Mouse (Mus musculus) CH12.LX (cell line): ENCODE results near the gene Coq4. TPM values are rescaled to one million over a fixed set of nuclear protein-coding genes. Genes with fewer than 3 reads are reported as not detected.

Experiments
- DNase-seq: peaks from one replicate; pipeline ENCODE4 v3.0.0-alpha.2; 2013; ENCODE audit errors: extremely low read depth
- H3K27ac ChIP-seq: 2 replicates; pipeline ENCODE4 v1.5.1; 2012; ENCODE audit warnings: low read depth, mild to moderate bottlenecking, control low read depth, moderate library complexity; ENCODE audit not compliant: insufficient read depth
- H3K27me3 ChIP-seq: replicated peaks from 2 replicates; pipeline ENCODE3; 2012; ENCODE audit warnings: inconsistent platforms
- H3K36me3 ChIP-seq, 2 experiments: replicated peaks in 1 of 2; 2 replicates each; pipeline versions ENCODE3 to v1.6.1; 2012; ENCODE audit warnings: inconsistent platforms in 1 of 2, low read length in 1 of 2, mild to moderate bottlenecking in 1 of 2, mixed read lengths in 1 of 2, moderate library complexity in 1 of 2; ENCODE audit not compliant: control insufficient read depth in 1 of 2, insufficient read depth in 1 of 2
- H3K4me1 ChIP-seq, 2 experiments: 2 replicates each; pipeline ENCODE4 v1.6.1; 2012; ENCODE audit warnings: inconsistent platforms in 1 of 2, moderate library complexity in 1 of 2; ENCODE audit not compliant: insufficient read depth in 2 of 2, control insufficient read depth in 1 of 2
- H3K4me2 ChIP-seq: 2 replicates; pipeline ENCODE4 v1.6.1; 2012; ENCODE audit warnings: low read depth, mild to moderate bottlenecking, control low read depth; ENCODE audit not compliant: poor library complexity, insufficient read depth, severe bottlenecking
- H3K4me3 ChIP-seq, 3 experiments: fragments of 150-350 bp in 1 of 3; sonication (generic) in 1 of 3; replicated peaks in 1 of 3; 2 replicates each; pipeline versions ENCODE3 to v1.5.1; 2011 to 2012; ENCODE audit warnings: low read depth in 2 of 3, low read length in 2 of 3, mild to moderate bottlenecking in 2 of 3, moderate library complexity in 2 of 3, control low read depth in 1 of 3, improper control_type of control experiment in 1 of 3, inconsistent platforms in 1 of 3, mixed read lengths in 1 of 3; ENCODE audit not compliant: poor library complexity in 1 of 3
- H3K79me2 ChIP-seq: replicated peaks from 2 replicates; pipeline ENCODE4 v1.6.1; 2012; ENCODE audit warnings: mild to moderate bottlenecking, moderate library complexity; ENCODE audit not compliant: control insufficient read depth, poor library complexity, insufficient read depth, severe bottlenecking; ENCODE audit errors: extremely low read depth
- H3K9ac ChIP-seq: 2 replicates; pipeline ENCODE4 v1.6.1; 2012; ENCODE audit warnings: low read depth, mild to moderate bottlenecking, control low read depth, moderate library complexity; ENCODE audit not compliant: insufficient read depth
- H3K9me3 ChIP-seq: replicated peaks from 2 replicates; pipeline ENCODE3; 2012; ENCODE audit warnings: low read length, inconsistent platforms, mixed read lengths
- E2F4 ChIP-seq: IDR thresholded peaks from 2 replicates; pipeline ENCODE4 v1.6.1; 2011; ENCODE audit warnings: low read depth, low read length, improper control_type of control experiment; ENCODE audit not compliant: insufficient replicate concordance
- ELF1 ChIP-seq: IDR thresholded peaks from 2 replicates; pipeline ENCODE4 v1.6.1; 2014; ENCODE audit warnings: low read depth, mild to moderate bottlenecking, inconsistent platforms, low read length, improper control_type of control experiment
- ETS1 ChIP-seq: conservative IDR thresholded peaks from 2 replicates; pipeline ENCODE4 v1.6.1; 2012; ENCODE audit warnings: low read depth, mild to moderate bottlenecking, inconsistent platforms, low read length, improper control_type of control experiment, moderate library complexity
- GABPA ChIP-seq: IDR thresholded peaks from 2 replicates; pipeline ENCODE4 v1.6.1; 2012; ENCODE audit warnings: low read depth, low read length, improper control_type of control experiment, inconsistent platforms; ENCODE audit not compliant: insufficient replicate concordance
- HCFC1 ChIP-seq: IDR thresholded peaks from 2 replicates; pipeline ENCODE4 v1.6.1; 2012; ENCODE audit warnings: low read depth, mild to moderate bottlenecking, inconsistent platforms, low read length, improper control_type of control experiment
- IRF4 ChIP-seq: IDR thresholded peaks from 2 replicates; pipeline ENCODE4 v1.6.1; 2014; ENCODE audit warnings: low read depth, mild to moderate bottlenecking, inconsistent platforms, low read length, improper control_type of control experiment
- JUN ChIP-seq: IDR thresholded peaks from 2 replicates; pipeline ENCODE4 v1.6.1; 2011; ENCODE audit warnings: low read depth, mild to moderate bottlenecking, low read length, improper control_type of control experiment, moderate library complexity; ENCODE audit not compliant: insufficient read depth
- KAT2A ChIP-seq: IDR thresholded peaks from 2 replicates; pipeline ENCODE4 v1.6.1; 2012; ENCODE audit warnings: low read length, improper control_type of control experiment, inconsistent platforms; ENCODE audit not compliant: insufficient replicate concordance
- MAFK ChIP-seq: IDR thresholded peaks from 2 replicates; pipeline ENCODE4 v1.6.1; 2011; ENCODE audit warnings: low read length, improper control_type of control experiment; ENCODE audit not compliant: insufficient replicate concordance
- MAX ChIP-seq: IDR thresholded peaks from 2 replicates; pipeline ENCODE4 v1.6.1; 2011; ENCODE audit warnings: low read length, improper control_type of control experiment
- MAZ ChIP-seq: IDR thresholded peaks from 2 replicates; pipeline ENCODE4 v1.6.1; 2012; ENCODE audit warnings: low read depth, mild to moderate bottlenecking, inconsistent platforms, low read length, improper control_type of control experiment, moderate library complexity
- MEF2A ChIP-seq: IDR thresholded peaks from 2 replicates; pipeline ENCODE4 v1.6.1; 2014; ENCODE audit warnings: low read depth, mild to moderate bottlenecking, inconsistent platforms, low read length, improper control_type of control experiment, borderline replicate concordance
- NELFE ChIP-seq: IDR thresholded peaks from 2 replicates; pipeline ENCODE4 v1.6.1; 2011; ENCODE audit warnings: low read depth, low read length, improper control_type of control experiment
- NRF1 ChIP-seq: IDR thresholded peaks from 2 replicates; pipeline ENCODE4 v1.6.1; 2014; ENCODE audit warnings: low read depth, mild to moderate bottlenecking, inconsistent platforms, low read length, improper control_type of control experiment, moderate library complexity
- POLR2A ChIP-seq: IDR thresholded peaks from 2 replicates; pipeline ENCODE4 v1.6.1; 2011; ENCODE audit warnings: low read depth, mild to moderate bottlenecking, improper control_type of control experiment, low read length
- POLR2AphosphoS2 ChIP-seq: IDR thresholded peaks from 2 replicates; pipeline ENCODE4 v1.6.1; 2011; ENCODE audit warnings: low read depth, low read length, improper control_type of control experiment
- RAD21 ChIP-seq: IDR thresholded peaks from 2 replicates; pipeline ENCODE4 v1.6.1; 2011; ENCODE audit warnings: low read depth, mild to moderate bottlenecking, low read length, improper control_type of control experiment, moderate library complexity
- RCOR1 ChIP-seq: conservative IDR thresholded peaks from 2 replicates; pipeline ENCODE4 v1.6.1; 2012; ENCODE audit warnings: low read depth, mild to moderate bottlenecking, inconsistent platforms, low read length, improper control_type of control experiment
- SIN3A ChIP-seq: IDR thresholded peaks from 2 replicates; pipeline ENCODE4 v1.6.1; 2012; ENCODE audit warnings: low read length, improper control_type of control experiment, inconsistent platforms
- SMC3 ChIP-seq: IDR thresholded peaks from 2 replicates; pipeline ENCODE4 v1.6.1; 2011; ENCODE audit warnings: low read depth, low read length, improper control_type of control experiment
- TBP ChIP-seq: conservative IDR thresholded peaks from 2 replicates; pipeline ENCODE4 v1.6.1; 2011; ENCODE audit warnings: low read depth, low read length, improper control_type of control experiment
- TCF12 ChIP-seq: IDR thresholded peaks from 2 replicates; pipeline ENCODE4 v1.6.1; 2014; ENCODE audit warnings: low read depth, mild to moderate bottlenecking, inconsistent platforms, low read length, improper control_type of control experiment
- UBTF ChIP-seq: IDR thresholded peaks from 2 replicates; pipeline ENCODE4 v1.6.1; 2012; ENCODE audit warnings: low read depth, mild to moderate bottlenecking, inconsistent platforms, low read length, improper control_type of control experiment, moderate library complexity
- USF1 ChIP-seq: IDR thresholded peaks from 2 replicates; pipeline ENCODE4 v1.6.1; 2014; ENCODE audit warnings: low read depth, mild to moderate bottlenecking, inconsistent platforms, low read length, improper control_type of control experiment
- USF2 ChIP-seq: conservative IDR thresholded peaks from 2 replicates; pipeline ENCODE4 v1.6.1; 2011; ENCODE audit warnings: low read depth, low read length, improper control_type of control experiment
- ZC3H11A ChIP-seq: IDR thresholded peaks from 2 replicates; pipeline ENCODE4 v1.6.1; 2012; ENCODE audit warnings: low read depth, mild to moderate bottlenecking, inconsistent platforms, low read length, improper control_type of control experiment
- ZNF384 ChIP-seq: IDR thresholded peaks from 2 replicates; pipeline ENCODE4 v1.6.1; 2012; ENCODE audit warnings: low read depth, low read length, improper control_type of control experiment, inconsistent platforms
- dilution Hi-C: fragments of 300-500 bp; cut with MboI; formaldehyde crosslinking; loops from 2 replicates; pipeline ENCODE4 v1.14.3; 2020; ENCODE audit warnings: low sequenced_read_pairs; ENCODE audit not compliant: extremely low pct_unique_long_range_greater_than_20kb, extremely low pct_ligation_motif_present
- in situ Hi-C: fragments of 300-500 bp; cut with MboI; formaldehyde crosslinking; loops from 3 replicates; pipeline ENCODE4 v1.14.3; 2019; ENCODE audit warnings: low sequenced_read_pairs, low pct_ligation_motif_present, low pct_unique_long_range_greater_than_20kb, mixed read lengths
- polyA plus RNA-seq: library from polyadenylated mRNA; unstranded; fragments of >175 nt; gene quantifications from 2 replicates; pipeline ENCODE4 v1.2.1, GENCODE M21; 2012; ENCODE audit warnings: low read depth; ENCODE audit not compliant: insufficient read length
- total RNA-seq, 2 experiments: library from RNA; depleted of rRNA; stranded (reverse); fragments of 300-350 nt in 1 of 2; fragments of >200 nt in 1 of 2; gene quantifications; 2 replicates each; pipeline ENCODE4 v1.2.3; 2012 to 2014

Gene Coq4
- total and polyA plus RNA-seq, 3 experiments = 19.1 to 25.2 (median 21.5) TPM

DNA sequence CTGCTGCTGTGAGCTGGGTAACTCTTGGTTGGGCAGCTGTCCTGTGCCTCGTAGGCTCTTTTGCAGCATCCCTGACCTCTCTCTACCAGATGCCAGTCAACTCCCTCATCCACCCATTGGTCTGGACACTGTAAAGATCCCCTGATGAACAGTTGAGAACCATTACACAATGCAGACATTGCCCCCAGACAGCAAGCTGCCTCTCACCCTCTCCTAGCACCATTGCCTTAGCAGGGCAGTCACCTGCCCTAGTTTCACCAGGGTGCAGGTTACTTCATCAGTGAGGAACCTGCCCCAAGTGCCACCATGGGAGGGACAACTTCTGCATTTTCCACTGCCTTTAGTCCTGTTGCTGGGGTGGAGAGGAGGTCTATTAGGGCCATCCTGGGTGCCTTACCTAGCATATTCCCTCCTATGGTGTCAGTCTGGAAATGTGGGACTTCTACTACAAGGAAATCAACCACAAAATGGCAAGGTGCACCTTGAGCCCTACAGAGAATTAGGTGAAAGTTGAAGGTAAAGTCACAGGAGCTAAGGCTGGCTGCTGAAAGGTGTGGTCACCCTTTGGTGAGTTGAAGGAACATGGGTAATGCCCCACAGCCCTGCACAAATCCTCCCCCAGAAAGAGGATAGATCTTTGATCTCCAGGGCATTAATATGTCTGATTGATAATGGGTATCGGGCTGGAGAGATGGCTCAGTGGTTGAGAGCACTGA, 5.6 kb downstream of the Coq4 start:
- peaks cover 37 to 76% of the 10 kb centered on the region in 2 experiments for H3K36me3 ChIP-seq
- H3K27ac ChIP-seq = no peak overlapping the region
- no peak overlapping the region for H3K4me2 ChIP-seq
- no peak overlapping the region for H3K4me3 ChIP-seq
- no peak for DNase-seq
- no peak for TF ChIP-seq MAFK
- TF ChIP-seq ZNF384 = no peak
- no peak for TF ChIP-seq RAD21
- no peak for TF ChIP-seq RCOR1
- no peak for TF ChIP-seq ETS1
- no peak for TF ChIP-seq TCF12
- no peak for TF ChIP-seq GABPA
- TF ChIP-seq POLR2A = no peak
- no peak for TF ChIP-seq NRF1
- TF ChIP-seq TBP = no peak
- TF ChIP-seq MAX = no peak
- no peak for TF ChIP-seq KAT2A
- TF ChIP-seq SMC3 = no peak
- TF ChIP-seq MEF2A = no peak
- TF ChIP-seq ZC3H11A = no peak
- TF ChIP-seq IRF4 = no peak
- no peaks in the 10 kb centered on the region for H3K27me3 ChIP-seq
- H3K79me2 ChIP-seq = no peaks in the 10 kb centered on the region
- peaks cover 0 to 9% of the 10 kb centered on the region in 2 experiments; a peak in 2 of 4 replicates for H3K4me1 ChIP-seq
- no peak overlapping the region for H3K9ac ChIP-seq
- dilution Hi-C loops = no loop called here
- no peaks in the 10 kb centered on the region for H3K9me3 ChIP-seq
- in situ Hi-C loops = no loop called here

DNA sequence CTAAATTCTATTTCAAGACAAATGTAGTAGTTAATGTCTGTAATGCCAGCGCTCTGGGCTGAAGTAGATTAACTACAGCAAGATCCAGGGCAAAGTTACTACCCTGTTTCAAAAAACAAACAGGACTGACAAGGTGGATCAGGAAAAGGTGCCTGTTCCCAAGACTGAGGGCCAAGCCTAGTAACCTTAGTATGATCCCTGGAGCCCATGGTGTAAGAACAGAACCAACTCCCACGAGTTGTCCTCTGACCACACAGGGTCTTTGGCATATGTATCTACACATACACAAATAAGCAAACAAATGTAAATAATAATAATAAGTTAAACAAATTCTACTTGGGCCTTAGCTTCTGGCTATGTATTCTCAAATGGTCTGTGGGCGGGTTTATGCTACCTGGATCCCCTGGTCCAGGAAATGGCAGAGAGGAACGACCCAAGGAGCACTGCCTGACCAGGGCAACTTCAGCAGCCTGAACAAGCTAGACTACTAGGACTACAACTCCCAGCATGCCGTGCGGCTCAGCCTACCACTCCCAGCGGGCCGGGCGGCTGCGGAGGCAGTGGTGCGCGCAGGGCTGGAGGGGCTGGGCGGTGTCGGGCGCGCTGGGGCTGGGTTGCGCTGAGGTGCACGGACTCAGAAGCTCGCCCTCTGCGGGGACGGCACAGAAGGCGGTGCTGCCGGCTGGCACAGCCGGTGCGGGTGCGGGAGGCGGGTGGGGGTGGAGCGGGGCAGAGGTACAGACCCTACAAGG, 15.0 kb downstream of the Coq4 start, which contains the start of gene Slc27a4:
Slc27a4 (plus strand) TSS at position 560 of the 752 bp plus-strand sequence.
- no peak within 1 kb of the TSS for H3K27ac ChIP-seq
- peak; percentile 84 for DNase-seq
- H3K9me3 ChIP-seq = no peaks in the 10 kb centered on the region
- peak within 1 kb of the TSS; percentile 60 to 79 (median 65) for H3K4me3 ChIP-seq
- peaks cover 4 to 14% of the 10 kb centered on the region in 2 experiments for H3K36me3 ChIP-seq
- H3K79me2 ChIP-seq = no peaks in the 10 kb centered on the region
- in situ Hi-C loops = no loop called here
- H3K4me2 ChIP-seq = peak within 1 kb of the TSS; percentile 84
- H3K27me3 ChIP-seq = peaks cover 30% of the 10 kb centered on the region
- peaks cover 0 to 8% of the 10 kb centered on the region in 2 experiments; a peak in 2 of 4 replicates for H3K4me1 ChIP-seq
- dilution Hi-C loops = no loop called here
- H3K9ac ChIP-seq = peak within 1 kb of the TSS; percentile 65
- peak; percentile 67 for TF ChIP-seq TCF12
- TF ChIP-seq GABPA = peak; percentile 66; the same call in 1 of the 2 replicates
- no peak for TF ChIP-seq MAZ
- no peak for TF ChIP-seq USF1
- TF ChIP-seq ELF1 = peak; percentile 71
- peak; percentile 80 for TF ChIP-seq SIN3A
- TF ChIP-seq NRF1 = peak; percentile 80
- no peak for TF ChIP-seq E2F4
- peak; percentile 100 for TF ChIP-seq HCFC1
- peak; percentile 56; the same call in 1 of the 2 replicates for TF ChIP-seq POLR2A
- TF ChIP-seq TBP = no peak
- no peak for TF ChIP-seq ZC3H11A
- no peak for TF ChIP-seq ETS1
- peak; percentile 58; the same call in 1 of the 2 replicates for TF ChIP-seq NELFE
- 0 out of 2 replicates have a peak, but pooled peaks have one; percentile 38 for TF ChIP-seq IRF4
- TF ChIP-seq RCOR1 = no peak
- no peak for TF ChIP-seq SMC3
- TF ChIP-seq MAX = peak; percentile 43; the same call in 1 of the 2 replicates
- TF ChIP-seq USF2 = no peak
- TF ChIP-seq POLR2AphosphoS2 = no peak
- no peak for TF ChIP-seq UBTF
- no peak for TF ChIP-seq JUN
